Mouse (Mus musculus) gastrocnemius, postnatal 25 days (tissue): ENCODE measurements around the gene Rasgef1a. TPM values are rescaled to one million over a fixed set of nuclear protein-coding genes. Genes with fewer than 3 reads are reported as not detected.

ENCODE experiments used
- DNase-seq: peaks from one replicate; pipeline ENCODE4 v3.0.0; 2022
- total RNA-seq, 2 experiments: library from RNA; stranded (reverse); gene quantifications; 1 replicate in 1 of 2; 2 replicates in 1 of 2; pipeline ENCODE4 v1.2.3; 2021

Gene Rasgef1a
- total RNA-seq, 2 experiments from 2014 or later = 0.29 to 0.33 TPM

GRCm38 (mm10) chr6:118072176-118072575 lies 60.9 kb downstream of the Rasgef1a start:
- DNase-seq = no peak

GRCm38 (mm10) chr6:118074151-118074550 lies 62.9 kb downstream of the Rasgef1a start:
- DNase-seq = no peak

- no peak for DNase-seq
These were observed 65.0 kb downstream of the Rasgef1a start for GRCm38 (mm10) chr6:118076256-118076655.

- no peak for DNase-seq
These were observed 65.5 kb downstream of the Rasgef1a start for GRCm38 (mm10) chr6:118076748-118077147.

- DNase-seq = no peak
These were observed 66.2 kb downstream of the Rasgef1a start for GRCm38 (mm10) chr6:118077421-118077820.

- no peak for DNase-seq
These were observed 67.5 kb downstream of the Rasgef1a start for GRCm38 (mm10) chr6:118078751-118079150.

- DNase-seq = no peak
These were observed 68.1 kb downstream of the Rasgef1a start for GRCm38 (mm10) chr6:118079292-118079691.

- DNase-seq = no peak
These were observed 68.7 kb downstream of the Rasgef1a start for GRCm38 (mm10) chr6:118079762-118080465.

GRCm38 (mm10) chr6:118080711-118081110 lies 69.5 kb downstream of the Rasgef1a start:
- DNase-seq = no peak

- no peak for DNase-seq
These were observed 71.1 kb downstream of the Rasgef1a start for GRCm38 (mm10) chr6:118082384-118082783.

GRCm38 (mm10) chr6:118083608-118084007 lies 72.4 kb downstream of the Rasgef1a start:
- DNase-seq = no peak

- DNase-seq = no peak
These were observed 73.4 kb downstream of the Rasgef1a start for GRCm38 (mm10) chr6:118084596-118084995.

GRCm38 (mm10) chr6:118087955-118088354 lies 76.7 kb downstream of the Rasgef1a start:
- DNase-seq = no peak

GRCm38 (mm10) chr6:118088750-118089440 lies 77.7 kb downstream of the Rasgef1a start:
- no peak for DNase-seq

GRCm38 (mm10) chr6:118090827-118091226 lies 79.6 kb downstream of the Rasgef1a start:
- DNase-seq = no peak

- no peak for DNase-seq
These were observed 86.6 kb downstream of the Rasgef1a start for GRCm38 (mm10) chr6:118097765-118098365.

GRCm38 (mm10) chr6:118099311-118099802 lies 88.1 kb downstream of the Rasgef1a start:
- no peak for DNase-seq

- DNase-seq = no peak
These were observed 100.6 kb downstream of the Rasgef1a start for GRCm38 (mm10) chr6:118111810-118112209.

- DNase-seq = no peak
These were observed 111.5 kb downstream of the Rasgef1a start for GRCm38 (mm10) chr6:118122767-118123166.

GRCm38 (mm10) chr6:118126577-118126976 lies 115.3 kb downstream of the Rasgef1a start:
- DNase-seq = no peak

- no peak for DNase-seq
These were observed 116.0 kb downstream of the Rasgef1a start for GRCm38 (mm10) chr6:118127198-118127597.

- DNase-seq = no peak
These were observed 116.7 kb downstream of the Rasgef1a start for GRCm38 (mm10) chr6:118127827-118128487.

GRCm38 (mm10) chr6:118130022-118130421 lies 118.8 kb downstream of the Rasgef1a start:
- DNase-seq = no peak
